Mouse (Mus musculus): Measurements from ENCODE around the gene Sit1.
"Not testable (repeated sequence)": the region's sequence is repeated elsewhere in the genome, so short reads cannot be mapped to it uniquely, and the experiment has no call there.

Sit1 gene

GRCm38 (mm10) chr4:43499407-43500333, 16.1 kb upstream of the Sit1 start, which contains the start of gene Arhgef39:
Arhgef39 (minus strand) TSS chr4:43499695.
- DNase-seq = peak; percentile 83

DNA sequence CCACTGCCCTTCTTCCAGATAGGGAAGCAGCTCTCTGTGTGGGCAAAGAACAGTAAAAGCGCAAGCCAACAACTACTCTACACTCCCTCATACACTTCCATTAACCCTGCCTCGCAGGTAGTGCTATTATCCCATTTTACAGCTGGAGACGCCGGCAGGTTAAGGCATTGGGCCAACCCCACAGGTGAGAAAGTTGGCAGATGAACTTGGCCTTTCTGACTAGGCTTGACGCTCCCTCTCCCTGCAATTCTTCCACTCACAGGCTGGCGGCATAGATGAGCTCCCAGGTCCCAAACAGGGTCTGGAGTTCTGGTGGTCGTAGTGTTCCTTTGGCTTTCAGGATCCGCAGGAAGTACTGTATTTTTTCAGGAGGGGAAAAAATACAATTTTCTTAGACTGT, 15.4 kb upstream of the Sit1 start:
- no peak for DNase-seq

DNA sequence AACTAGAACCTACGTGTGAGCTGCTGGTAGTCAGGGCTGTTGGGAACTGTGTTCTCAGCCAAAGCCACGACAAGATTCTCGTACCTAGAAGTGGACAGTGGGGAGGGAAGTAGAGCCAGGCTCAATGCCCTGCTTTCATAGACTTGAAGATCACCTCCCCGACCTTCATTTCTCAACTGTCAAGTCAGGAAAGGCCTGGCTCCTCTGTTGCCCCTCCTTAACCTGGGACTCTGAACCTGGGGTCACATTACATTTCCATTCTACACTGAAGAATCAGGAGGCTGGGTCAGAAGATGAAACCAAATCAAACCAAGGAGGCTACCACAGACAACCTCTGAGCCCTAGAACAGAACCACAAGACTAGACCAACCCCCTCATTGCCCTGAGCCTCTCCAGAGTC, 14.4 kb upstream of the Sit1 start:
- no peak for DNase-seq

- peak; percentile 74 for DNase-seq
Measured at GRCm38 (mm10) chr4:43497405-43497804, 13.9 kb upstream of the Sit1 start.

- no peak for DNase-seq
Measured at GRCm38 (mm10) chr4:43496587-43496986, 13.1 kb upstream of the Sit1 start.

- DNase-seq = no peak
Measured at GRCm38 (mm10) chr4:43493846-43494240, 10.3 kb upstream of the Sit1 start.

- peak; percentile 93 for DNase-seq
Measured at GRCm38 (mm10) chr4:43493186-43493845, 9.8 kb upstream of the Sit1 start.

DNA sequence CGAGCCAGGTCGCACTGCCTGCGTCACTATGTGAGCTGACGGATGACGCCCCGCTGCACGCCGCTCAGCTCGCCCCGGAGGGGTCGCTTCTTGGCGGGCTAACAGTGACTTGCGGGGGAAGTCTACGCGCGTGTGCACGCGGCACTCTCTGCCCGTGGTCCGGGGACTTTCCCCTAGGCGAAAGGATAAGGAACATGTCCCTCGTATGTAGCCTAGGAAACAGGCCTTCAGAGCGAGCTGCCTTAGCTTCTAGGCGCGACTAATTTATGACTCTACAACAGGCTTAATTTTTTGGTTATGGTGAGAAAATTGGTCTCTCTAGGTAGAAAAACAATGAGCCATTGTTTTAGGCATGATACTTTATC, 9.3 kb upstream of the Sit1 start, which contains the start of gene Ccdc107:
TSS of gene Ccdc107 (plus strand) at position 80 of the 365 bp plus-strand sequence.
- peak; percentile 97 for DNase-seq

DNA sequence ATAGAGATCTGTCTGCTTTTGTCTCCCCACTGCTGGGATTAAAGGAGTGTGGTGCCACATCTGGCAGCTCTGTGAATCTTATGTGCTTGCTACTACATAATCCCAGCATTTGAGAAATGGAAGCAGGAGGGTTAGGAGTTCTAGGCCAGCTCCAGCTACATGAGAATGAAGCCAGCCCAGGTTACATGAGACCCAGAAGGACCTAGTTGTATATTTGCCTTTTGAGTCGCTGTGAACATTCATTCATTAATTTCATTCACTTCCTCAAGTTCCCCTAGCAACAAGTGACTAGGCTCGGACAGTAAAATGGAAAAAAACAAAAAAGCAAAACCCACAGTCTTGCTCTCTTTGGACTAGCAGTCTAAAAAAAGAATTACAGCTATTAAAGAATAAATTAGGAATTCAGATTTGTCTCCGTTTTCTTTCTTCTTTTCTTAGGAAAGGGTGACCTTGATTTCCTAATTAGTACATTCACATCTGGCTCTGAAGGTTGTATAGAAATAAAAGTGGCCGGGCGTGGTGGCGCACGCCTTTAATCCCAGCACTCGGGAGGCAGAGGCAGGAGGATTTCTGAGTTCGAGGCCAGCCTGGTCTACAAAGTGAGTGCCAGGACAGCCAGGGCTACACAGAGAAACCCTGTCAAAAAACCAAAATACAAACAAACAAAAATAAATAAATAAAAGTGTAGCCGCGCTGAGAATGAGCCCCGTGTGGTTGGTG, 8.7 kb upstream of the Sit1 start:
- DNase-seq = no peak

DNA sequence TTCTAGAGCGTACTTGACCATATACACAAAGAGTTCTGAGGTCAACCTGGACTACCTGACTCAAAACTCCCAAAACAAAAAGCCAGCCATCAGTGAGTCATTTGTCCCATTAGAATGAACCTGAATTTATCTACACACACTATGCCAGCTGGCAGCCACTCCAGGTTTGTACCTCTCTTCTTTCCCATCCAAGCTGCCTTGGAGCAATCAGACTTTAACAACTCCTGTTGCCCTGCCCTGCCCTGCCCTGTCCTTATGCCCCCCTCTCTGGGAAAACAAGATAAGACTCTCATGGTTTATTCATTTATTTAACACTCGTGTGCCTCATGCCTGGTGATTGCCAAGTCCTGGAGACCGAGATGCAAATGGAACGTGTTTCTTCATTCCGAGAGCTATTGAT, 7.3 kb upstream of the Sit1 start:
- DNase-seq = no peak

DNA sequence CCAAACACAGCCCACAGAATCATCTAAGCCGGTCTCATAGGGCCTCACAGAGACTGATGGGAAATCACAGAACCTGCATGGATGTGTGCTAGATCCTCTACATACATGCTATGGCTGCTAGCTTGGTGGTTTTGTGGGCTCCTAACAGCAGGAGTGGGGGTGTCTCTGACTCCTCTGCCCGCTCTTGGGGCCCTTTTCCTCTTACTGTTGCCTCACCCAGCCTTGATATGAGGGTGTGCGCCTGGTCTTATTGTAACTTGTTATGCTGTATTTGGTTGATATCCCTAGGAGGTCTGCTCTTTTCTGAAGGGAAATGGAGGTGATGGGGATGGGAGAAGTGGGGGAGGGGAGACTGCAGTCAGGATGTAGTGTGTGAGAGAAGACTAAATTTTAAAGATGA, 6.1 kb upstream of the Sit1 start:
- no peak for DNase-seq

- DNase-seq = not testable (repeated sequence)
Measured at GRCm38 (mm10) chr4:43485666-43486065, 2.1 kb upstream of the Sit1 start.

GRCm38 (mm10) chr4:43482591-43482990, 943 bp downstream of the Sit1 start:
- no peak for DNase-seq

DNA sequence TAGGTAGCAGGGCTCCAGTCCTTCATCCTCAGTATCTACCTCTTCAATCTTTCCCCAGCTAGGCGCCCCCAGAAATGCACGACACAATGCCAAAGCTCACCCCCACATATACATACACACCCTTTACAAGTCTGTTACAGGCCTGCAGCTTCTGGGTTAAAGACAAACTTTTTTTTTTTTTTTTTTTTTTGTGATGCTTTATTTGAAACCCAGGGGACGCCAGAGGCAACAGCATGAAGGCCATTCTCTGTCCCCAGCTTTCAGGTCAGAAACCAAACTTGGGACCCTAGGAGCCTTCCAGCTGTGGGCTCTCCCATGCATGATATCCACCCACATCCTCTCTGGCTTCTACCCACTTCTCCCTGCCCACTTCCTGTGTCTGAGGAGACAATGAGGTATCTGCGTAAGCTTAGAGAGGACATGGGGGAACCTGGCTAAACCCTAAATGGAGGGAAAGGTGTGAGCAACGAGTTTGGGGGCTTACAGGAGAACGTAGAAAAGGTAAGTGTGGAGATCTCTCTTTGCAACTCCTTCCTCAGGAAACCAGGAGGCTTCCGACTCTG, 1.6 kb downstream of the Sit1 start:
- DNase-seq = no peak

GRCm38 (mm10) chr4:43480985-43481384, 2.5 kb downstream of the Sit1 start:
- no peak for DNase-seq

DNA sequence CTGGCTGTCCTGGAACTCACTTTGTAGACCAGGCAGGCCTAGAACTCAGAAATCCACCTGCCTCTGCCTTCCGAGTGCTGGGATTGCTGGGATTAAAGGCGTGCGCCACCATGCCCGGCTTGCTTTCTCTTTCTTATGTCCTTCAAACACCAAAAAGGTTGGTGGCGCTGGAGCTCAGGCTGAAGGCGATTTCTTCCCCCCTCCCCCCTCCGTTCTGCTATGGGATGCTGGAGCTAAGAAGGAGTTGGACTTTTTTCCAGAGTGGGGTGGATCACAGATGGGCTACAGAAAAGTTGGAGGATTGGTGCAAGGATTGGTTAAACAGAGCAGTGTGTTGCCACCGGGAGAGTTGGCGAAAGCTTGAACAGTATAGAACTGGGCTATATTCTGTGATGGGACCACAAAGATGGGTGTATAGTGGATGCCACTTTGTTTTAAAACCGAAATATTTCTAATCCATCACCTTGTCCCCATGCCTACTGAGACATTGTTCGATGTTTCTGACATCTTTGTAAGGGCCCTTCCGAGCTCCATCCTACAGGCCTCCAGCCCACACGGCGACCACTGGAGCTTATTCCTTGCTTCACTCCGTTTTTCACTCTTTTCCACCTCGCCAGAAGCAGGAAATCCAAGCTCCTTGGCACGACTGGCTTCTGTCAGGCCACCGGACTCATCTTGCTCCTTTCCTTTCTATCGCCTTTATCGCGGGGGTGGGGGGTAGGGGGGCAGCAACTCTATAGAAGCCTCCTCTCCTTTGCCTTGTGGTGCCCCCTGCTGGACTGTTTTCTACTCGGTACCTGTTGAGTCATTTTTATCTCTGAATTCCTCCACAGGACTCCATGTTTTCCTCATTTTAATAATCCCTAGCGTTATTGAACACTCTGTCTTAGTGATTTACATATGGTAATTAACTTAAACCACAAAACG, 4.4 kb downstream of the Sit1 start:
- DNase-seq = no peak

- no peak for DNase-seq
Measured at GRCm38 (mm10) chr4:43478534-43478858, 5.0 kb downstream of the Sit1 start.

GRCm38 (mm10) chr4:43477857-43478533, 5.5 kb downstream of the Sit1 start:
- peak; percentile 88 for DNase-seq

DNA sequence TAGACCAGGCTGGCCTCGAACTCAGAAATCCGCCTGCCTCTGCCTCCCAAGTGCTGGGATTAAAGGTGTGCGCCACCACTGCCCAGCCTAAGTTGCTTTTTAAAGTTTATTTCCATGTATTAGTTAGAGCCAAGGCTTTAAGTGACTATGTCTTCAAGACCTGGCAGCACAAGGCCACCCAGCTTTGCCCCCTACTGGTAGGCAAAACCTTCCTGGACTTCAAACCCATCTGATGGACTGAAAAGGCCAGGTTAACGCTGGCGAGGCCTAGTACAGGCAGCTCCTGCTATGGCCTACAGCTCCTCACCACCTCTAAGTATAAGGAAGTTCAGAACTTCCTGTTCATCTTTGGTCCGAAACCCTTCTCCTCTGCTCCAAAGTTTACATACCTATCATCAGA, 6.9 kb downstream of the Sit1 start:
- no peak for DNase-seq

DNA sequence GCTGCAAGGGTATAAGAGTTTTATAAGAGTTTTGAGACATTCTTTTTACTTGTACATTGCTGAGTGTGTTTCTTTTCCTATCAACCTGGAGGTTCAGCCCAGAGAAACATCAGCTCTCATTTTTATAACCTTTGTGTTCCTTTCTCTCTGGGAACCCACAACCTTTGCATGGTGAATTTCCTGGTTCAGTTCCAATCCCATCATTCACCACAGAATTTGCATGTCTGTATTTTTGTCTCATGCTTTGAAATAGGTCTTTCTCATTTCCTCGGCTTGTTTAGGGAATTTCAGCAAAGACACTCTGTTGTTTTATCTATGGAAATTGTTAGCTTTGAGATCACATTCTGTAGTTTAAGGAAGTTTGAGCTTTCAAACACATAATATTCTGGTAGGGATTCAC, 9.9 kb downstream of the Sit1 start:
- DNase-seq = no peak

GRCm38 (mm10) chr4:43470301-43470700, 13.2 kb downstream of the Sit1 start:
- no peak for DNase-seq

DNA sequence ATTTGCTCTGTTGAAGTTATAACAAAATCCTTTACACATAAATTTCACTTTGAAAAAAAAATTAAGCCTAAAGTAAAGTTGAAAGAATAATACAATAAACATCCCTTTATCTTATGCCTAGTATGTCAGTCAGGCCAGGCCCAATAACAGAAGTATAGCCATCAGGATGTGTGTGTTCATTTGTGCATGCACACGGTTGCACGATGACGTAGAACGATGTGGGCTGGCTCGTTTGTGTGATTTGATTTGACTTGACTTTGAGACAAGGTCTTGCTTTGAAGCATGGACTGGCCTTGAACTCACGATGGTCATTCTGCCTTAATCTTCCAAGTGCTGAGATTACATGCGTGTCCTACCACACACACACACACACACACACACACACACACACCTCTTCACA, 16.7 kb downstream of the Sit1 start:
- no peak for DNase-seq
